Comparison of ENCODE assay signal across 8 mouse cellular contexts in the genomic region with DNA sequence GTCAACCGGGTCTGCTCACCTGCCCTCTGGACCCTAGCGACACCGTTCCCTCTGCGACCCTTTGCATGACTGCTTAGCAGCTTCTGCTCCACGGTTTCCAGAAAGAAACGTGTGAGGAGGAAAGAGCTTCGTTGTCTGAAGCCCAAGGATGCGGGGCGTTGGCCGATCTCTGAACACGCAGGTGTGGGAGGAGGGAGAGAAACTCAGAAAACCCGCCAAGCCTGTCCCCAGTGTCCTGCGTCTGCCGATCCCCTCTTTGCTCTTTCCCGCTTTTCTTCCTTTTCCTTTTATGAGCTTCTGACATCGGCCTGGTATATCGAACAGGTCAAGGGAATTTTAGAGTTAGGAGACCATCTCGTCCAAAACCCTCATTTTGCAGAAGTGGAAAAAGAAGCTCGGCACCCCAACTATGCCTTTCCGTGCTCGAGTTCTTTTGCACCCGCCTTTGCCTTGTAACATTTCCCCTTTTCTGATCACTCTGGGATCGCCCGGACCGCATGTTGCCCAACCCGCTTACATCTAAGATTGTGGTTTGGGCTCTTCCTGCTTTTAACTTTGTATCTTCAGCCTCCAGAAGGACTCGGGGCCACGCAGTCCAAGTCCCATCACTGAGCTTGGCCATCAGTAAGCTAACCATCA. TPM values are rescaled to one million over a fixed set of nuclear protein-coding genes. Genes with fewer than 3 reads are reported as not detected.
DNase-seq lines count a peak whose midpoint lies in the region; ATAC-seq and TF ChIP-seq lines count a peak whose summit lies in the region.

No protein-coding gene starts in this region.

- peak; percentile 9; the same call in 1 of the 2 replicates for ATAC-seq in G1E (ENCODE audit: extremely low read depth, insufficient number of reproducible peaks, low FRiP score, poor library complexity, severe bottlenecking)
- ATAC-seq in forebrain, embryonic 14.5 days: no peak
- ATAC-seq in limb, embryonic 13.5 days (ENCODE audit: low FRiP score, low read depth): no peak
- ATAC-seq in midbrain, embryonic 14.5 days (ENCODE audit: low FRiP score, low TSS enrichment): no peak

- H3K4me2 ChIP-seq in forebrain, embryonic 14.5 days (ENCODE audit: low read length): peak overlapping the region; percentile 99
- H3K4me2 ChIP-seq in limb, embryonic 13.5 days (replicated peaks): peak overlapping the region; percentile 94
- peak overlapping the region; percentile 100 for H3K4me2 ChIP-seq in midbrain, embryonic 14.5 days (ENCODE audit: low read length)

- intact Hi-C loops in left cerebral cortex, postnatal 25 days (cut with DNase I): no loop called here

- peaks cover 42% of the 10 kb centered on the region for H3K4me1 ChIP-seq in G1E (ENCODE audit: insufficient read depth, low read depth, low read length)
- H3K4me1 ChIP-seq in forebrain, embryonic 14.5 days (ENCODE audit: control insufficient read depth, insufficient read depth, low read length): peaks cover 7% of the 10 kb centered on the region; the same call in 1 of the 2 replicates
- H3K4me1 ChIP-seq in limb, embryonic 13.5 days: peaks cover 43% of the 10 kb centered on the region
- 0 out of 2 replicates have a peak, but pooled peaks cover 2% of the 10 kb centered on the region for H3K4me1 ChIP-seq in midbrain, embryonic 14.5 days (ENCODE audit: control insufficient read depth, insufficient read depth, low read length)

- H3K9me3 ChIP-seq in G1E (replicated peaks): no peaks in the 10 kb centered on the region
- no peaks in the 10 kb centered on the region for H3K9me3 ChIP-seq in forebrain, embryonic 14.5 days (replicated peaks; ENCODE audit: control insufficient read depth, low read length)
- H3K9me3 ChIP-seq in limb, embryonic 13.5 days: no peaks in the 10 kb centered on the region
- no peaks in the 10 kb centered on the region for H3K9me3 ChIP-seq in midbrain, embryonic 14.5 days (ENCODE audit: control insufficient read depth, low read length)

- H3K9ac ChIP-seq in forebrain, embryonic 14.5 days (ENCODE audit: low read length): peak overlapping the region; percentile 52; the same call in 1 of the 2 replicates
- H3K9ac ChIP-seq in limb, embryonic 13.5 days: peak overlapping the region; percentile 81
- H3K9ac ChIP-seq in midbrain, embryonic 14.5 days (replicated peaks; ENCODE audit: low read length): no peak overlapping the region

- peaks cover 22% of the 10 kb centered on the region for H3K27me3 ChIP-seq in G1E (ENCODE audit: insufficient read depth, low read length)
- H3K27me3 ChIP-seq in forebrain, embryonic 14.5 days (replicated peaks; ENCODE audit: control insufficient read depth, insufficient read depth, low read length): peaks cover 7% of the 10 kb centered on the region
- H3K27me3 ChIP-seq in limb, embryonic 13.5 days: peaks cover 37% of the 10 kb centered on the region
- peaks cover 36% of the 10 kb centered on the region; the same call in 1 of the 2 replicates for H3K27me3 ChIP-seq in midbrain, embryonic 14.5 days (ENCODE audit: control insufficient read depth, insufficient read depth, low read length)

- no peak for TF ChIP-seq CTCF in G1E (IDR thresholded peaks at IDR 0.05; ENCODE audit: low read depth, low read length)

- 3% methylated on average over 28 of the region's 28 CpGs for WGBS in forebrain, embryonic 14.5 days
- 1% methylated on average over 28 of the region's 28 CpGs for WGBS in limb, embryonic 13.5 days
- WGBS in midbrain, embryonic 14.5 days: 1% methylated on average over 28 of the region's 28 CpGs

- H3K36me3 ChIP-seq in G1E (replicated peaks): peaks cover 25% of the 10 kb centered on the region
- peaks cover 6% of the 10 kb centered on the region; the same call in 1 of the 2 replicates for H3K36me3 ChIP-seq in forebrain, embryonic 14.5 days (ENCODE audit: control insufficient read depth, insufficient read depth, low read length)
- peaks cover 12% of the 10 kb centered on the region; the same call in 1 of the 2 replicates for H3K36me3 ChIP-seq in limb, embryonic 13.5 days
- H3K36me3 ChIP-seq in midbrain, embryonic 14.5 days (ENCODE audit: control insufficient read depth, insufficient read depth, low read length): no peaks in the 10 kb centered on the region

- DNase-seq in 416B (ENCODE audit: low read depth) (peak; percentile 89), G1E (ENCODE audit: low spot score) (peak; percentile 38)
- DNase-seq in forebrain, embryonic 14.5 days (ENCODE audit: low spot score): no peak
- no peak for DNase-seq in midbrain, embryonic 14.5 days
- peak; percentile 17 to 35 for DNase-seq in thymus, postnatal 10 days (ENCODE audit: low spot score in 2 of 2)
- no peak for DNase-seq in left cerebral cortex, postnatal 25 days (ENCODE audit: low spot score in 2 of 2)
- no peak for DNase-seq in adrenal gland, postnatal 14 days

- no peak overlapping the region for H3K27ac ChIP-seq in forebrain, embryonic 14.5 days (ENCODE audit: low read depth, low read length)
- peak overlapping the region; percentile 11; the same call in 1 of the 2 replicates for H3K27ac ChIP-seq in limb, embryonic 13.5 days
- H3K27ac ChIP-seq in midbrain, embryonic 14.5 days (replicated peaks; ENCODE audit: low read depth, low read length): no peak overlapping the region

- peak overlapping the region; percentile 93 for H3K4me3 ChIP-seq in G1E (ENCODE audit: low read depth, low read length)
- peak overlapping the region; percentile 67 for H3K4me3 ChIP-seq in forebrain, embryonic 14.5 days (ENCODE audit: low read depth, low read length)
- peak overlapping the region; percentile 82 for H3K4me3 ChIP-seq in limb, embryonic 13.5 days
- H3K4me3 ChIP-seq in midbrain, embryonic 14.5 days (replicated peaks; ENCODE audit: low read depth, low read length): peak overlapping the region; percentile 64

RNA-seq across cellular contexts. Expression of a gene that starts 0.7 kb away (rescaled TPM):
- total RNA-seq in G1E (2014; fragmentation: Nextera tagmentation) (111 and 133 TPM in 2 replicates), G1E (2017) (21.8 and 25.0 TPM in 2 replicates)
- 29.1 and 35.0 TPM in 2 replicates for polyA plus RNA-seq in G1E (2012)
- 4.1 and 4.6 TPM in 2 replicates for polyA plus RNA-seq in forebrain, embryonic 14.5 days (2014; fragmentation: Nextera tagmentation; extraction: Ambion mirVana)
- 15.9 and 17.2 TPM in 2 replicates for polyA plus RNA-seq in limb, embryonic 13.5 days (2015; fragmentation: Nextera tagmentation; extraction: Ambion mirVana)
- polyA plus RNA-seq in midbrain, embryonic 14.5 days (2014; fragmentation: Nextera tagmentation; extraction: Ambion mirVana): 1.1 and 2.9 TPM in 2 replicates
- total RNA-seq in left cerebral cortex, postnatal 25 days (2021): under 1 TPM; 0.50 to 0.57 TPM
- total RNA-seq in adrenal gland, postnatal 14 days (2021): 5.9 and 10.4 TPM in 2 replicates

RNA-seq across cellular contexts. Expression of a gene that starts 26.4 kb away (rescaled TPM):
- not detected in 2 replicates for total RNA-seq in G1E (2014; fragmentation: Nextera tagmentation)
- total RNA-seq in G1E (2017): 0.52 and 1.0 TPM in 2 replicates
- polyA plus RNA-seq in G1E (2012): 0.01 TPM in 1 of 2 replicates, not detected in the other
- polyA plus RNA-seq in forebrain, embryonic 14.5 days (2014; fragmentation: Nextera tagmentation; extraction: Ambion mirVana): 6.3 and 15.5 TPM in 2 replicates
- 14.6 and 17.4 TPM in 2 replicates for polyA plus RNA-seq in limb, embryonic 13.5 days (2015; fragmentation: Nextera tagmentation; extraction: Ambion mirVana)
- 22.5 and 23.3 TPM in 2 replicates for polyA plus RNA-seq in midbrain, embryonic 14.5 days (2014; fragmentation: Nextera tagmentation; extraction: Ambion mirVana)
- total RNA-seq in left cerebral cortex, postnatal 25 days (2021): 100 to 1,000 TPM in 1 of 2 experiments, 10 to 100 TPM in 1; 77.1 to 106 TPM
- 13.0 and 14.2 TPM in 2 replicates for total RNA-seq in adrenal gland, postnatal 14 days (2021)

RNA-seq across cellular contexts. Expression of a gene that starts 34.3 kb away (rescaled TPM):
- total RNA-seq in G1E (2014; fragmentation: Nextera tagmentation) (not detected in 2 replicates), G1E (2017) (0.23 TPM in 1 of 2 replicates, not detected in the other)
- polyA plus RNA-seq in G1E (2012): not detected in 2 replicates
- polyA plus RNA-seq in forebrain, embryonic 14.5 days (2014; fragmentation: Nextera tagmentation; extraction: Ambion mirVana): not detected in 2 replicates
- polyA plus RNA-seq in limb, embryonic 13.5 days (2015; fragmentation: Nextera tagmentation; extraction: Ambion mirVana): 27.6 and 27.8 TPM in 2 replicates
- polyA plus RNA-seq in midbrain, embryonic 14.5 days (2014; fragmentation: Nextera tagmentation; extraction: Ambion mirVana): 0.43 and 0.50 TPM in 2 replicates
- total RNA-seq in left cerebral cortex, postnatal 25 days (2021): not detected
- 0.44 TPM in 1 of 2 replicates, not detected in the other for total RNA-seq in adrenal gland, postnatal 14 days (2021)

Comparison
In these comparisons a context has a peak if more than half of its experiments do, and no peak if none do; other contexts are left out.
1. DNase-seq: peak in 416B (single experiment), G1E (single experiment) and thymus, postnatal 10 days (2 of 2); none in forebrain, embryonic 14.5 days (single experiment), midbrain, embryonic 14.5 days (single experiment), left cerebral cortex, postnatal 25 days (0 of 2) and adrenal gland, postnatal 14 days (single experiment).
2. RNA of a gene that starts 34.3 kb away (polyA plus RNA-seq): 27.6 to 27.8 TPM in limb, embryonic 13.5 days; 0.43 to 0.50 TPM in midbrain, embryonic 14.5 days, not detected in G1E and not detected in forebrain, embryonic 14.5 days; every median in the first group is over 10 times any median in the second.
3. Peak in every context shown above with its lines, with median percentiles within 50 percentile points of each other: H3K4me3 ChIP-seq and H3K4me2 ChIP-seq.